Mouse (Mus musculus) layer of hippocampus, adult 8-10 months (tissue): ENCODE results near the gene Ptger3. TPM values are rescaled to one million over a fixed set of nuclear protein-coding genes. Genes with fewer than 3 reads are reported as not detected.

Experiments used
- DNase-seq, 2 experiments: peaks; one replicate each; pipeline ENCODE4 v3.0.0; 2022; ENCODE audit warnings: low spot score in 2 of 2
- total RNA-seq, 4 experiments: library from RNA; stranded (reverse); gene quantifications; 2 replicates each; pipeline ENCODE4 v1.2.4; 2022

Ptger3 gene
- total RNA-seq = 1 to 10 TPM; 1.7 to 2.6 (median 2.1) TPM

- DNase-seq = peak in 1 of 2 experiments; percentile 23
Measured at GRCm38 (mm10) chr3:157566725-157567565, at the start of gene Ptger3. Gene Ptger3, plus strand, starts transcription at chr3:157566892.

DNA sequence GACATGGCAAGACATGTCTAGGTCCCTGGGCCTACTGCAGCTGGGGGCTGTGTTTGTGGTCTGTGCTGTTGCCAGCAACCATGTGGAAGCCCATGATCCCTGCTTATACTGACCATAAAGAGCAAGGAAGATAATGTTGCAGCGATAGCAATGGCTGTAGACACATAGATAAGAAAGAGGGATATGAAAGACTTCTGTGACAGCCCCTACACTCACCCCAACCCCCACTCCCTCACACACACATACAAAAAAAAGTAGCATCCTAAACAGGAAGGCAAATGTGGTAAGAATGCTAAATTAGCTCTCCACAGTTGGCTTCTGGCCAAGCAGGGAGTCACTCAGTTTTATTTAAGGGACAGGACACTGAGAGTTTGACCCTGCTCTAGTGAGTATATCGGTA lies 48.7 kb upstream of the Ptger3 start:
- no peak for DNase-seq

DNA sequence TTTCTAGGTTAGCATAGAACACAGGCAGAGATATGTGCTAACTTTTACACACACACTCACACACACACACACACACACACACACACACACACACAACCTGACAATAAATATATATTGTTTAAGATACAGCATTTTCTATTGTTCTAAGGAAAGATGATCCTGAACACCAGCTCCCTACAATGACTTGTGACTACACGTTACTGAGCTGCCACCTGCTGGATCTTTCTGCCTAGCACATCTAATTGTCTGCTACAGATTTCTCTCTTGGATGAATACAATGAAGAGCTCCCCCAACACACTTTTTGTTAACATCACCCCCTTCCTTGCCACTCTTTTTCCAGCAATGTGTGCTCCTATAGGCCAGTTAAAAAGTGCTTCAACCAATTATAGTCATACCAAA lies 46.3 kb upstream of the Ptger3 start:
- peak; percentile 15 to 53 for DNase-seq

- DNase-seq = no peak
Measured at GRCm38 (mm10) chr3:157523834-157524233, 42.9 kb upstream of the Ptger3 start.

GRCm38 (mm10) chr3:157531585-157531984 lies 35.1 kb upstream of the Ptger3 start:
- no peak for DNase-seq

DNA sequence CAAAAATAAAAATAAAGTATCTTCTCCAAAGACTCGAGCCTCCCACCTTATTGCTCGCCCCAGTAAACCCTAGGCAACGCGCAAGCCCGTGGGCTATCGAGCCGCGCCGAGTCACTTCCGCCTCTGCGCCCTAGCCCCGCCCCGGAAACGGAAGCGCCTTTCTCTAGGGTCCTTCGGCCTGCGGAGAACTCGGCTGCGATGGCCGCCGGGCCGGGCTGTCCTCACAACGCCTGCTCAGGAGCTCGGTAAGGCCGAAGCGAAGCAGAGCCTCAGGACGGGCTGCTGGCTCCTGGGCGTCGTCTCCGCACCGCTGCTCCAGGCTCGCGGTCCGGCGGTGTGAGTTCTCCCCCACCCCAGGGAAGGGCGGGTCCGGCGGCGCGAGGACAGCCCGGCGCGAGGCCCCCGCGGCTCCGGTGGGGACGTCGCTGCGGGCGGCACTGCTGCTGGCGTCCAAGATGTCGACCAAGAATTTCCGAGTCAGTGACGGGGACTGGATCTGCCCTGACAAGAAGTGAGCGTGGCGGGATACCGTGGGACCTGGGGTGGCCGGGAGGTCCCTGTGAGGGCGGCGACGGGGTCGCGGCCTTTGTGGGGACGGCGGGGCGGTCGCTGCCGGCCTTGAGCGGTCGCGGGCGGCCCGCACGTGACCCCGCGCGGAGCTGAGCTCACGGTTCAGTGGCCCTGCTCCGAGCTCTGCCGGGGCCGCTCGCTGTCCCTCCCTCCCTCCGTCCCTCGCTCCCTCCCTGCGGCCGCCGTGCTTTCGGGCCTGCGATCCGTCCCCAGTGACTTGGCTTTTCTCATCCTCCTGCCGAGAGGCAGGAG lies 32.5 kb upstream of the Ptger3 start, which contains the start of gene Zranb2:
Zranb2 (plus strand) TSS at position 197 of the 822 bp plus-strand sequence.
- DNase-seq = peak; percentile 86 to 94

GRCm38 (mm10) chr3:157534786-157535415 lies 31.8 kb upstream of the Ptger3 start:
- peak in 1 of 2 experiments; percentile 29 for DNase-seq

GRCm38 (mm10) chr3:157549323-157549722 lies 17.4 kb upstream of the Ptger3 start:
- no peak for DNase-seq

GRCm38 (mm10) chr3:157549758-157550600 lies 16.7 kb upstream of the Ptger3 start:
- DNase-seq = no peak

- no peak for DNase-seq
Measured at GRCm38 (mm10) chr3:157565196-157565595, 1.5 kb upstream of the Ptger3 start.

- peak in 1 of 2 experiments; percentile 6 for DNase-seq
Measured at GRCm38 (mm10) chr3:157567566-157568132, 957 bp downstream of the Ptger3 start.

GRCm38 (mm10) chr3:157572011-157572410 lies 5.3 kb downstream of the Ptger3 start:
- no peak for DNase-seq

DNA sequence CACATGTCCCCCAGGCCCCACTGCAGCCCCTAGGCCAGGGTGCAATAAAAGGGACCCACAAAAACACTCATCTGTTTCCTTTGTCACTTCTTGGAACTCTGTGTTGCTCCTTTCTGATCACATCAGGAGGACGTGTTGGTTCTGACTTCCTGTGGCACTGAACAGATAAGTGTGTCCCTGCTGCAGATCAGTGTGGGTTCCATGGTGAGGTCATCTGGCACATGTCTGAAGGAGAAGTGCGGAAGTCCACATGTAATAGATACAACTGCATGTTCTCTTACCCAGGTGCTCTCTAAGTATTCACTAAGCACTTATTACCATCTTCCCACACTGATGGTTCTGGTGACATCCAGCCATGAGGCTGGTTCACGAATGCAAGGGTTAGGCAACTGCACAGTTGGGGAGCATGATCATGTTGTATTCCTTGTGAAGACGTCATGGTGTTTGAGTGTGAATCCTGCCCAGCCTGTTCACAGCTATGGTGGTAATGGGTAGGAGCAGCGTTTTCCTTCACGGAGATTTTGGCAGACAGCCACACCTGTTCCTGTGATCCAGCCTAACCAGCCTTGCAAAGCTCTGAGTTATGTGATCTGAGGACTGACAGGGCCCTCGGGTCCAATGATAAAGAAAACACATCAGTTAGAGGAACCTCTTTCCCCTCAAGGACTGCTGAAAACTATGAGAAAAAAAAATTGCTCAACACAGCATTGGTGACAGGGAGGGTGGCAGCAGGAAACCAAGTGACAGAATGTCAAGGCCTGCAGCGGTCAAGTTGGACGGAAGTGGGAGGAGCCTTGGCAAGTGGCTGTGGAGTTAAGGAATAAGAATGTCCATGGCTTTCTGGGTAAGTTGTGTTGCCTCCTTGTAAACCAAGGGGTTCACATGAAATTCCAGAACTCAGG lies 9.0 kb downstream of the Ptger3 start:
- no peak for DNase-seq

- DNase-seq = no peak
Measured at GRCm38 (mm10) chr3:157576343-157576722, 9.6 kb downstream of the Ptger3 start.

DNA sequence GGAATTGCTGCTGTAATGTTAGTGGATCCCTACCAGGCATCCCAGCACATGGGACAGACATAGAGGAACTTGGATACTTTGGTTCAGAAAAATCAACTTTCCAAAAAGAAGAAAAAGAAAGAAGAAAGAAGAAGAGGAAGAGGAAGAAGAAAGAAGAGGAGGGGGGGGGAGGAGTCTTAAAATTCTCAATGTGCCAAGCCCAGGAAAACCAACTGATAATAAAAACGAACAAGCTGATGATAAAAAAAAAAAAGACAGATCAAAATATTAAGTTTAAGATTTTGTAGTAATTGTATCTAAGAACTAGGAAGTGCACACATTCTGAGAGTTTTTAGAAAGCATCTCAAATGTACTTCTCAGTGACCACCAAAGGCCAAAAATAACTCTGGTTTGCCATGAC lies 10.2 kb downstream of the Ptger3 start:
- no peak for DNase-seq

DNA sequence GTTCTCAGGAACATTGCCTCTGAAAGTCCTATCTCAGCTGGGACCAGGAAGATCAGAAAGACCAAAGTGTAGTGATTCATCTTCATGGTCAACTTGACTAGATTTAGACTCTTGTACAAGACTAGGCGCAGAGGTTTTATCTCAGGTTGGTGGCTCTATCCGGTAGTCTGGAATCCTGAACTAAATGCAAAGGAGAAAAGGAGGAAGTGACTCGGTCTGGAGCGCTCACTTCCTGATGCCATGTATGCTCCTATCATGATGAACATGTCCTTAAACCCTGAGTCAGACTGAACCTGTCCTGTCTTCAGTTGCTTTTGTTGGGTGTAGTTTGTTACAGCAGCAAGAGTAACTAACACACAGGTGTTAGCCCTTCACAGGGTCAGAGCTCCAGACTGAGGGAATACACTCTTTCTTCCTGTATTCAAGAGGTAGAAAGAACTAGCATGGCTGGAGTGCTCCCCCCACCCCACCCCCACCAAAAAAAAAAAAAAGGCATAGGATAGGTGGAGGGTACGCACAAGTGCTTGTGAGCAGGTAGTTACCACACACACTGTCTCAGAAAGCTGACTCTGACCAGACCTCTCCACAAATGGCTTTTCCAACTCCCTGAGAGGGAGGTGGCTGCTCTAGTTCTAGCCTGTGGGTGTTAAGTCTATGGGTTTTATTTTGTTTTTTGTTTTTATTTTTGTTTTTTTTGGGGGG lies 11.9 kb downstream of the Ptger3 start:
- no peak for DNase-seq

DNA sequence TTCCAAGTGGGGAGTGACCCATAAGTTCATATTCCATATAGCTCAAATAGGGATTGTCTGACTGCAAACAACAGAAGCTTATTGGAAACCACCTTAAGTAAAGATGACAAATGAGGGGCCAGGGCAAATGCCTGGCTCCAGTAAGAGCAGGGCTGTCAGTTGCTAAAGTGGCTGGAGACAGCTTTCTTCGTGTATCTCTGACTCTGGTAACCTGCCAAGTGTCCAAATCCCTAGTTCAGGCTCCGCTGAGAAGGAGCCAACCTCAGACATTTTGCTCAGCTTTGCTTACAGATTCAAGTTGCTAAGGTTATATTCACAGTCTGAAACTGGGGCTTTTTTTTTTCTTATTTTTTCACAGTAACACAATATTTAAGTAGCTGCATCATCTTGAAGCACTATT lies 12.7 kb downstream of the Ptger3 start:
- no peak for DNase-seq

DNA sequence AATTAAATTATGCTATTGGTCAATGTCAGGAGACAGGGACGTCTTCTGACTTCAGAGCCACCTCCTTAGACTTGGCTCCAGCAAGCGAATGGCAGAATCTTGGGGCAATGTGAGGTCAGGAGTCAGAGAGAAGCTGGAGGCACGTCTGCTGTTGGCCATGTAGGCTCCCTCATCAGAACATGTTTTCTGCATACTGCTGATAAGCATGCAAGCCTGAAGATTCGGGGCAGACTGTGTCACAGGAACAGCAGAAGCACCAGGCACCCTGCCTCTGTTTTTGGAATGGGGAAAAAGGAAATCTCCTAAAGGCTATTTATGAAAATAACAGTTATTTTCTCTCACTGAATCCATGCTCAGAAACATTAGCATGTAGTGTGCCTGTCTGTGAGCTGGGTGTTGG lies 13.6 kb downstream of the Ptger3 start:
- no peak for DNase-seq

DNA sequence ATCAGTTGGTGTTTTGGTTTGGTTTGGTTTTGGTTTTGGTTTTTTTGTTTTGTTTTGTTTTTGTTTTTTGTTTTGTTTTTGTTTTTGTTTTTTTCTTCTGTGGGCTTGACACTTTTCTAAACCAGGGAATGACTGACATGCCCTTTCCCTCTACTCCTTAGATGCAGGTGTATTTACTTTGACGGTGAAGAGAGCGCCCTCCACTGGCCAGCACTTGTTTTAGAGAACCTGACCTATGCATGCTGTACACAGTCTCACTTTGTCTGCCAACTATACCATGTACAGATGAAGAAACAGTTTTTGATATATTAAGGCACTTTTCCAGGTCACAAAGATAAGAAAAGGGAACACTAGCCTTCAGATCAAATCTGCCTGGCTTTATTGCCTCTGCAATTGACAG lies 15.1 kb downstream of the Ptger3 start:
- DNase-seq = no peak
